Mouse (Mus musculus): ENCODE data around the gene Cdc42se1. TPM values are rescaled to one million over a fixed set of nuclear protein-coding genes. Genes with fewer than 3 reads are reported as not detected.
A peak's percentile ranks its signal among the peaks of the same experiment; 100 is the strongest.

The Cdc42se1 gene
- total RNA-seq, 2 experiments from 2014 or later, result 12.4 to 17.1 TPM

GRCm38 (mm10) chr3:95282865-95283588 is 54.5 kb downstream of the Cdc42se1 start:
- peak; percentile 84 for DNase-seq (ENCODE audit: low spot score)

DNA sequence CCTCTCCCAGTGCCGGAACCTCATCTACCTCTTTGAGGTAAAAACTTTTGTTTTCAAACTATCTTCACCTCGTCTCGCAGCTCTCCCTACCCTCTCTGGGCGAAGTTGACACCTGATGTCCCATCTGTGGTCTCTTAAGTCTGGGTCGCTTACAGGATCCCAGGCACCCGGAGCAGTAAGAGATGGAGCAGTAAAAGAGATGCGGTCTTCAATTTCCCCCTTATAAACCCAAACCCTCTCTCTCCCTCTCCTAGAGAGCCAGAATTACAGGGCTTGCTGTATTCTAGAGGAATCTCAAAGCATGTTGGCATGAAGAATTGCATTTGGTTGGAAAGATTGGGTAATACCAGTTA is 55.0 kb downstream of the Cdc42se1 start:
- DNase-seq (ENCODE audit: low spot score), result no peak

DNA sequence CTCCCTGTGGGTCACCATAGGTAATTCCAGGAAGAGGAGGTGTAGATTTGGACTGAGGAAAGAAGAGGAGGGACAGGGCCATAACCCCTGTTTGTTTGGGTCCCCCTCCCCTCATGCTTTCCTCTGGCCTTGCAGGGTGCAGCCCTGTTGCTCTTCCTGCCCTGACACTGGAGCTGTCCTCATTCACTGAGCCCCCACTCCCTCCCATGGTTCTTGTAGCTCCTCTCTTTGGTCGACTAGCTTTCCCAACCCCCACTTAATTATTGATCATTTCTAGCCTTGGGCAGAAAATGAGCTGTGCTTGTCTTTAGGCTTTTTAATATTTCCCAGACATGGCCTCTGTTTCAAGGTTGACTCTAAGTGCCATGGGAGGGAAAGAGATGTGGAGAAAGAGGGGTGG is 55.5 kb downstream of the Cdc42se1 start:
- no peak for DNase-seq (ENCODE audit: low spot score)

- DNase-seq (ENCODE audit: low spot score), result no peak
These were observed 56.2 kb downstream of the Cdc42se1 start for GRCm38 (mm10) chr3:95284501-95285281.

- DNase-seq (ENCODE audit: low spot score), result no peak
These were observed 56.9 kb downstream of the Cdc42se1 start for GRCm38 (mm10) chr3:95285390-95285789.

Other genes with a start within 250 kb of the Cdc42se1 start
- 10 to 100 TPM; 13.2 to 14.9 TPM for gene Zfp687, start 213.3 kb upstream of the Cdc42se1 start, total RNA-seq (2021)
- gene Psmd4, start 186.1 kb upstream of the Cdc42se1 start, total RNA-seq (2021), result 100 to 1,000 TPM; 222 to 224 TPM
- 10 to 100 TPM; 21.7 to 31.8 TPM for gene Pip5k1a, start 121.8 kb upstream of the Cdc42se1 start, total RNA-seq (2021)
- 10 to 100 TPM; 64.3 to 85.5 TPM for gene Vps72, start 117.7 kb upstream of the Cdc42se1 start, total RNA-seq (2021)
- gene Tmod4, start 104.3 kb upstream of the Cdc42se1 start, total RNA-seq (2021), result 100 to 1,000 TPM; 663 to 722 TPM
- 10 to 100 TPM; 34.6 to 46.5 TPM for gene Scnm1, start 94.7 kb upstream of the Cdc42se1 start, total RNA-seq (2021)
- gene Lysmd1, start 94.6 kb upstream of the Cdc42se1 start, total RNA-seq (2021), result 1 to 10 TPM; 6.3 to 6.6 TPM
- under 1 TPM; 0.27 to 0.55 TPM for gene Tnfaip8l2, start 86.4 kb upstream of the Cdc42se1 start, total RNA-seq (2021)
- 100 to 1,000 TPM in 1 of 2 experiments, 10 to 100 TPM in 1; 75.9 to 111 TPM for gene Sema6c, start 68.3 kb upstream of the Cdc42se1 start, total RNA-seq (2021)
- gene Gabpb2, start 10.8 kb upstream of the Cdc42se1 start, total RNA-seq (2021), result 10 to 100 TPM in 1 of 2 experiments, 1 to 10 TPM in 1; 7.1 to 10.0 TPM
- gene Mllt11, start 3.4 kb downstream of the Cdc42se1 start, total RNA-seq (2021), result 10 to 100 TPM; 69.8 to 83.1 TPM
- not detected for gene Gm128, start 12.9 kb downstream of the Cdc42se1 start, total RNA-seq (2021)
- not detected for gene Bnipl, start 22.5 kb downstream of the Cdc42se1 start, total RNA-seq (2021)
- 10 to 100 TPM; 29.7 to 30.6 TPM for gene Mindy1, start 52.6 kb downstream of the Cdc42se1 start, total RNA-seq (2021)
- gene Prune1, start 53.3 kb downstream of the Cdc42se1 start, total RNA-seq (2021), result 10 to 100 TPM; 51.3 to 56.0 TPM
- gene Anxa9, start 78.4 kb downstream of the Cdc42se1 start, total RNA-seq (2021), result under 1 TPM in 1 of 2 experiments, not detected in 1; 0.17 TPM
- gene Cers2, start 86.1 kb downstream of the Cdc42se1 start, total RNA-seq (2021), result 10 to 100 TPM; 14.7 to 22.1 TPM
- gene Setdb1, start 128.5 kb downstream of the Cdc42se1 start, total RNA-seq (2021), result 10 to 100 TPM in 1 of 2 experiments, 1 to 10 TPM in 1; 8.9 to 10.8 TPM
- under 1 TPM; 0.32 to 0.33 TPM for gene 4930558C23Rik, start 174.1 kb downstream of the Cdc42se1 start, total RNA-seq (2021)
- 10 to 100 TPM; 41.3 to 46.5 TPM for gene Arnt, start 205.7 kb downstream of the Cdc42se1 start, total RNA-seq (2021)